Mouse (Mus musculus): ENCODE results near the gene Me3. TPM values are rescaled to one million over a fixed set of nuclear protein-coding genes. Genes with fewer than 3 reads are reported as not detected.

Me3 gene
- total RNA-seq, 2 experiments from 2014 or later, result 138 TPM

GRCm38 (mm10) chr7:89802447-89802846 is 170.3 kb downstream of the Me3 start:
- no peak for DNase-seq
- intact Hi-C loops (cut with DNase I), result no loop called here

- no peak for DNase-seq
- intact Hi-C loops (cut with DNase I), result no loop called here
Observed at GRCm38 (mm10) chr7:89803966-89804365, 171.8 kb downstream of the Me3 start.

- intact Hi-C loops (cut with DNase I), result no loop called here
- no peak for DNase-seq
Observed at GRCm38 (mm10) chr7:89809400-89809799, 177.2 kb downstream of the Me3 start.

GRCm38 (mm10) chr7:89828436-89829065 is 196.4 kb downstream of the Me3 start:
- DNase-seq, result no peak
- intact Hi-C loops (cut with DNase I), result no loop called here

GRCm38 (mm10) chr7:89829201-89829600 is 197.0 kb downstream of the Me3 start:
- DNase-seq, result no peak
- intact Hi-C loops (cut with DNase I), result no loop called here

GRCm38 (mm10) chr7:89833521-89833920 is 201.3 kb downstream of the Me3 start:
- intact Hi-C loops (cut with DNase I), result no loop called here
- no peak for DNase-seq

- intact Hi-C loops (cut with DNase I), result no loop called here
- DNase-seq, result no peak
Observed at GRCm38 (mm10) chr7:89835566-89835965, 203.4 kb downstream of the Me3 start.

- intact Hi-C loops (cut with DNase I), result no loop called here
- DNase-seq, result no peak
Observed at GRCm38 (mm10) chr7:89836676-89837075, 204.5 kb downstream of the Me3 start.

GRCm38 (mm10) chr7:89837841-89838240 is 205.6 kb downstream of the Me3 start:
- intact Hi-C loops (cut with DNase I), result no loop called here
- DNase-seq, result peak; percentile 33 to 37

GRCm38 (mm10) chr7:89839721-89840120 is 207.5 kb downstream of the Me3 start:
- DNase-seq, result no peak
- intact Hi-C loops (cut with DNase I), result no loop called here

- intact Hi-C loops (cut with DNase I), result loop anchor here (1.0 kb wide), 1 partner anchor 342 kb away; no protein-coding TSS in a partner anchor
Observed at GRCm38 (mm10) chr7:89841670-89842403, 209.6 kb downstream of the Me3 start.

GRCm38 (mm10) chr7:89842404-89842715 is 210.2 kb downstream of the Me3 start:
- intact Hi-C loops (cut with DNase I), result loop anchor here (1.0 kb wide), 1 partner anchor 342 kb away; no protein-coding TSS in a partner anchor

More at GRCm38 (mm10) chr7:89841670-89842403, 209.6 kb downstream of the Me3 start:
- DNase-seq, result peak; percentile 82 to 83

GRCm38 (mm10) chr7:89843121-89843520 is 210.9 kb downstream of the Me3 start:
- intact Hi-C loops (cut with DNase I), result no loop called here

More at GRCm38 (mm10) chr7:89842404-89842715, 210.2 kb downstream of the Me3 start:
- no peak for DNase-seq

GRCm38 (mm10) chr7:89843533-89843932 is 211.3 kb downstream of the Me3 start:
- intact Hi-C loops (cut with DNase I), result no loop called here

More at GRCm38 (mm10) chr7:89843121-89843520, 210.9 kb downstream of the Me3 start:
- DNase-seq, result no peak

GRCm38 (mm10) chr7:89845669-89846068 is 213.5 kb downstream of the Me3 start:
- intact Hi-C loops (cut with DNase I), result no loop called here

More at GRCm38 (mm10) chr7:89843533-89843932, 211.3 kb downstream of the Me3 start:
- peak in 1 of 2 experiments; percentile 41 for DNase-seq

GRCm38 (mm10) chr7:89850510-89850909 is 218.3 kb downstream of the Me3 start:
- no peak for DNase-seq
- intact Hi-C loops (cut with DNase I), result no loop called here

More at GRCm38 (mm10) chr7:89845669-89846068, 213.5 kb downstream of the Me3 start:
- DNase-seq, result no peak

- DNase-seq, result no peak
- intact Hi-C loops (cut with DNase I), result no loop called here
Observed at GRCm38 (mm10) chr7:89852158-89853095, 220.2 kb downstream of the Me3 start.

GRCm38 (mm10) chr7:89853131-89853530 is 220.9 kb downstream of the Me3 start:
- intact Hi-C loops (cut with DNase I), result no loop called here
- no peak for DNase-seq

- no peak for DNase-seq
- intact Hi-C loops (cut with DNase I), result no loop called here
Observed at GRCm38 (mm10) chr7:89855196-89855595, 223.0 kb downstream of the Me3 start.

GRCm38 (mm10) chr7:89856440-89857217 is 224.4 kb downstream of the Me3 start:
- DNase-seq, result peak; percentile 34 to 46
- intact Hi-C loops (cut with DNase I), result no loop called here

Measured in heart, postnatal 36 days (tissue).